Comparison of ENCODE assay signal across 8 mouse cellular contexts in the genomic region with DNA sequence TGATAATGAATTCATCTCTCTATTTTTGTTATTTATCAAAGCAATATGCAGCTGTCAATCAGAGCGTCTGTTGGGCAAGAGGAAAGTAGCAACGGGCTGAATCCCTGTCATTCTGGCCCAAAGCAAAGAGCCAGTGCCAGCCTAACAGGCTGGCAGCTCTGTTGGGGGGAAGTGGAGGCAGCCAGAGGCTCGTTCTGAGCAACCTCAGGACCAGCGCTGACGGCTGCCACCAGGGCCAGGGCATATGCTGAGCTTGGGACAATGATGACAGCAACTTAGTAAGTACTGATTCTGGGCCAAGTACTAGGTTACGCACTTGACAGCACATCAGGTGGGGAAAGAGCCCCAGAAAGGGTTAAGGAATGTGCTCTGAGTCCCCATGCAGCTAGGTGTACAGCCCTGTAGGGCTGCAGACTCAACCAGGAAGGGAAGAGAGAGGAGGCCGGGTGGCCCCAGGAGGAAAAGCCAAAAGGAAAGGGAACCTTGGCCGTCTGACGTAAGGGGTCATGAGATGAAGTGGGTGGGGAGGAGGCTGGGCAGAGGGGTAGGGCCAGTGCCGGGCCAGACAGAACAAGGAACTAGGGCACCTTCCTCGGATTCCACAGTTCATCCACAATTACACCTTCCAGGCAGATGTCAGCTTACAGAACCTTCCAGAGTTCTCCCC. TPM values are rescaled to one million over a fixed set of nuclear protein-coding genes. Genes with fewer than 3 reads are reported as not detected.
A peak's percentile ranks its signal among the peaks of the same experiment; 100 is the strongest.
DNase-seq lines count a peak whose midpoint lies in the region; ATAC-seq and TF ChIP-seq lines count a peak whose summit lies in the region.

No protein-coding gene starts in this region.

- TF ChIP-seq CTCF in liver, postnatal 0 days (IDR thresholded peaks at IDR 0.05; ENCODE audit: low read depth): no peak

- no peaks in the 10 kb centered on the region for H3K9me3 ChIP-seq in hindbrain, embryonic 15.5 days
- H3K9me3 ChIP-seq in hindbrain, embryonic 12.5 days (replicated peaks): no peaks in the 10 kb centered on the region
- H3K9me3 ChIP-seq in liver, postnatal 0 days (ENCODE audit: low read length): no peaks in the 10 kb centered on the region

- H3K4me2 ChIP-seq in hindbrain, embryonic 15.5 days: peak overlapping the region; percentile 91
- no peak overlapping the region for H3K4me2 ChIP-seq in hindbrain, embryonic 12.5 days (replicated peaks)
- peak overlapping the region; percentile 92 for H3K4me2 ChIP-seq in liver, postnatal 0 days (ENCODE audit: low read depth, low read length)

- no peak overlapping the region for H3K9ac ChIP-seq in hindbrain, embryonic 15.5 days
- no peak overlapping the region for H3K9ac ChIP-seq in hindbrain, embryonic 12.5 days
- no peak overlapping the region; the same call in 1 of the 2 replicates for H3K9ac ChIP-seq in liver, postnatal 0 days (replicated peaks)

- peak overlapping the region; percentile 72; the same call in 1 of the 2 replicates for H3K27ac ChIP-seq in hindbrain, embryonic 15.5 days (replicated peaks)
- no peak overlapping the region for H3K27ac ChIP-seq in hindbrain, embryonic 12.5 days
- peak overlapping the region; percentile 70 for H3K27ac ChIP-seq in liver, postnatal 0 days (ENCODE audit: low read depth)

- 59% methylated on average over 11 of the region's 11 CpGs for WGBS in hindbrain, embryonic 15.5 days
- 66% methylated on average over 11 of the region's 11 CpGs for WGBS in hindbrain, embryonic 12.5 days
- WGBS in liver, postnatal 0 days (ENCODE audit: insufficient replicate concordance): 66% methylated on average over 11 of the region's 11 CpGs

- ATAC-seq in hindbrain, embryonic 15.5 days (ENCODE audit: low FRiP score, low read depth): no peak
- no peak for ATAC-seq in hindbrain, embryonic 12.5 days (ENCODE audit: low FRiP score)
- no peak for ATAC-seq in liver, postnatal 0 days

- no peak for TF ChIP-seq EP300 in liver, postnatal 0 days (IDR thresholded peaks at IDR 0.05; ENCODE audit: low read depth)

- peak; percentile 38 for DNase-seq in Muller cell, postnatal 12 days (ENCODE audit: inconsistent ontology term)
- peak; percentile 86 to 91 for DNase-seq in cerebellum, postnatal 10 days
- peak; percentile 59 for DNase-seq in liver, postnatal 0 days
- DNase-seq in embryo, embryonic 9.5 days (ENCODE audit: extremely low spot score): no peak
- no peak for DNase-seq in adrenal gland, adult 2 months
- no peak for DNase-seq in urinary bladder, postnatal 25 days (ENCODE audit: low spot score)

- no peak overlapping the region for H3K4me3 ChIP-seq in hindbrain, embryonic 15.5 days
- no peak overlapping the region for H3K4me3 ChIP-seq in hindbrain, embryonic 12.5 days
- H3K4me3 ChIP-seq in liver, postnatal 0 days (ENCODE audit: low read depth, low read length): no peak overlapping the region

- no peaks in the 10 kb centered on the region for H3K36me3 ChIP-seq in hindbrain, embryonic 15.5 days
- H3K36me3 ChIP-seq in hindbrain, embryonic 12.5 days: no peaks in the 10 kb centered on the region
- peaks cover 13% of the 10 kb centered on the region for H3K36me3 ChIP-seq in liver, postnatal 0 days (replicated peaks; ENCODE audit: insufficient read depth, low read length)

- H3K27me3 ChIP-seq in hindbrain, embryonic 15.5 days: no peaks in the 10 kb centered on the region
- 0 out of 2 replicates have a peak, but pooled peaks cover 3% of the 10 kb centered on the region for H3K27me3 ChIP-seq in hindbrain, embryonic 12.5 days
- 0 out of 2 replicates have a peak, but pooled peaks cover 4% of the 10 kb centered on the region for H3K27me3 ChIP-seq in liver, postnatal 0 days (ENCODE audit: insufficient read depth, low read length)

- peaks cover 84% of the 10 kb centered on the region for H3K4me1 ChIP-seq in hindbrain, embryonic 15.5 days (replicated peaks)
- peaks cover 78% of the 10 kb centered on the region for H3K4me1 ChIP-seq in hindbrain, embryonic 12.5 days
- H3K4me1 ChIP-seq in liver, postnatal 0 days (ENCODE audit: insufficient read depth): peaks cover 62% of the 10 kb centered on the region

RNA-seq across cellular contexts. Expression of a gene that starts 3.9 kb away (rescaled TPM):
- polyA plus RNA-seq in hindbrain, embryonic 15.5 days (2015; fragmentation: Nextera tagmentation; extraction: Ambion mirVana): 77.8 and 83.5 TPM in 2 replicates
- 79.7 and 83.8 TPM in 2 replicates for polyA plus RNA-seq in hindbrain, embryonic 12.5 days (2016; fragmentation: Nextera tagmentation; extraction: Ambion mirVana)
- polyA plus RNA-seq in liver, postnatal 0 days (2015; fragmentation: Nextera tagmentation; extraction: Ambion mirVana): 37.1 and 39.9 TPM in 2 replicates
- total RNA-seq in adrenal gland, adult 2 months (2021): 10 to 100 TPM; 26.9 to 30.7 TPM
- polyA plus RNA-seq in adrenal gland, adult 2 months (2012; rRNA removed): 61.4 and 62.8 TPM in 2 replicates

RNA-seq across cellular contexts. Expression of a gene that starts 24.6 kb away (rescaled TPM):
- polyA plus RNA-seq in hindbrain, embryonic 15.5 days (2015; fragmentation: Nextera tagmentation; extraction: Ambion mirVana): not detected in 2 replicates
- not detected in 2 replicates for polyA plus RNA-seq in hindbrain, embryonic 12.5 days (2016; fragmentation: Nextera tagmentation; extraction: Ambion mirVana)
- not detected in 2 replicates for polyA plus RNA-seq in liver, postnatal 0 days (2015; fragmentation: Nextera tagmentation; extraction: Ambion mirVana)
- total RNA-seq in adrenal gland, adult 2 months (2021): not detected
- polyA plus RNA-seq in adrenal gland, adult 2 months (2012; rRNA removed): not detected in 2 replicates

RNA-seq across cellular contexts. Expression of a gene that starts 44.8 kb away (rescaled TPM):
- polyA plus RNA-seq in hindbrain, embryonic 15.5 days (2015; fragmentation: Nextera tagmentation; extraction: Ambion mirVana): 0.18 TPM in 1 of 2 replicates, not detected in the other
- polyA plus RNA-seq in hindbrain, embryonic 12.5 days (2016; fragmentation: Nextera tagmentation; extraction: Ambion mirVana): not detected in 2 replicates
- polyA plus RNA-seq in liver, postnatal 0 days (2015; fragmentation: Nextera tagmentation; extraction: Ambion mirVana): 0.61 and 28.3 TPM in 2 replicates
- total RNA-seq in adrenal gland, adult 2 months (2021): not detected
- 0.25 and 0.59 TPM in 2 replicates for polyA plus RNA-seq in adrenal gland, adult 2 months (2012; rRNA removed)

Comparison
In these comparisons a context has a peak if more than half of its experiments do, and no peak if none do; other contexts are left out.
1. DNase-seq: peak in Muller cell, postnatal 12 days (single experiment), cerebellum, postnatal 10 days (2 of 2) and liver, postnatal 0 days (single experiment); none in embryo, embryonic 9.5 days (single experiment), adrenal gland, adult 2 months (single experiment) and urinary bladder, postnatal 25 days (single experiment).